Mouse (Mus musculus) urinary bladder, postnatal 4 days (tissue): ENCODE data around the gene Gm43552.
A peak's percentile ranks its signal among the peaks of the same experiment; 100 is the strongest.
"Not testable (repeated sequence)": the region's sequence is repeated elsewhere in the genome, so short reads cannot be mapped to it uniquely, and the experiment has no call there.

ENCODE experiments used
- DNase-seq, 2 experiments: peaks; one replicate each; pipeline ENCODE4 v3.0.0; 2021 to 2022; ENCODE audit warnings: low spot score in 2 of 2

The Gm43552 gene

DNA sequence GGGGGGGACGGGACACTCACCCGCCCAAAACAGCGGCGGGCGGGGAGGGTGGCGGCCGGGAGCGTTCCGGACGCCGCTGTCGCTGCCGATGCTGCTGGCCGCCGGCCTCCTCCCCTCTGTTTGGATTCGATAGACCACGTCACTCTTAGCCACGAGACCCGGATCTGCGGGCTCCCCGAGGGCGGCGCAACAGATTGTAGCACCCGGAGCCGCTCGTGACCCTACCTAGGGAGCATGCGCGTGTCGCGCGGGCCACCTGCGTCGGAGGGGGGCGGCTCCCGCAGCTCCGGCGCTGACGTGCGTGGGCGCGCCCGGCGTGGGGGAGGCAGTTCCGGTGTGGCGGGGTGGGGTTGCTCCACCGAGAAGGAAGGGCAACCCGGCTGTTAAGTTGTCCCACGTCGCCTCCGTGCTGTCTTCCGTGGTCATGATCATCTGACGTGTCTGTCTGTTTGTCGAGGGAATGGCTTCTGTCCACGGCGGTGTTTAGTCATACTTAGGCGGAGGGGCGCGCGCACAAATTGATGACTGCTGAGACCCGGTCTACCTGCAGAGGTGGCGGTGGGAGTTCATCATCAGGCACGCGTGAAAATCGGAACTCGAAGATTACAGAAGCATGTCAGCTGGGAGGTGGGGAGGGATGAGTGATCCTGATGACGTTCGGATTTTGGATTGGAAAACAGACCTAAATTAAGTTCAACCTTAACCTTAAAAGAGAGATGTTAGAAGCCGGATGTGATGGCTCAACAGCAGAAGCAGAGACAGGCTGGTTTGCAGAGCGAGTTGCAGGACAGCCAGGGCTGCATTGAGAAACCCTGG is at the start of gene Gm43552:
Gene Gm43552 (minus strand): TSS at position 118 of the 816 bp plus-strand sequence.
- DNase-seq, result peak; percentile 92 to 96

DNA sequence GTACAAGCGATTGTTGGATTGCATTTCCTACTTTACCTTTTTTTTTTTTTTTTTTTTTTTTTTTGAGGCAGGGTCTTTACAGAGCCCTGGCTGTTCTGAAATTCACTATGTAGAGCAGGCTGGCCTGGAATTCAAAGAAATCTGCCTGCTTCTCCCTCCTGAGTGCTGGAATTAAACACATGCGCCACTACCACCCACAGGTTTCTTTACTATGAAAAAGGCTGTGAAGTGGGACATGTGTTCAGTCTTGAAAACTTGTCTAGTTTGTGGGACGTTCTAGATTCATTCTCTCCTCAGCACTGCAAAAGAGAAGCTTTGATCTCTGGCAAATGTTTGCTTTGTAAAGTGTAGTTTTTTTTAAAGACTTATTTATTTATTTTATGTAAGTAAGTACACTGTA is 49.3 kb upstream of the Gm43552 start:
- DNase-seq, result no peak

DNA sequence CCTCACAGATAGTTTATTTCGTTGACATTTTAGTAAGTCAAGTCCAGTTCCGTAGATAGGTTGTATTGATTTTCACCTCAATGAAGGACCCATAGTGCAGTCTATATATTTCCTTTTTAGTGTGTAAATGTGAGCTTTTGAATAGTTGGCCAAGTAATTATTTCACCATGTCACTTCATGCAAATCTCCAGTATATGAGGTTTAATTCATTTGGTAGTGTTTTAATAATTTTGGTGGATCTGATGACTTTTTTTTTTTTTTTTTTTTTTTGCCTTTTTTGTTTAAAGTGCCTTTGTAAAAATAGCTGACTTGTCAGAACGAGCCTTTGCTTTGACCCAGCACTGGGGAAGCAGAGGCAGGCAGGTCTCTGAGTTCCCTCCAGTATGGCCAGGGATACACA is 47.2 kb upstream of the Gm43552 start:
- DNase-seq, result no peak

DNA sequence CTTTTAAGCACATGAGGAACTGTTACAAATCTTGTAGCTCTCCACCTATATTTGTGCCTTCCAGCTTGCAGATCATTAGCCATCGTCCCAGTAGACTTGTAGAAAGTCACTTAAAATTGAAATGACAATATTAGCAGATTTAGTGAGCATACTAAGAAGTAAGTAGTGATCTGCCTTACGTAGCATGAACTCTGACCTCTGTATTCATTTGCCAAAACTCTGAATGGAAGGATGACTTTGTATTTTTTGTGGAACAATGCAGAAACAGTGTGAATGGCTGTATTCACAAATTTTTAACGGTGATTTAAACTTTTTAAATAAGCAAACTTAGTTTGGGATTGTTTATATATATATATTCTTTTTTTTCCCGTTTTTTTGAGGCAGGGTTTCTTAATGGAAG is 46.2 kb upstream of the Gm43552 start:
- no peak for DNase-seq

DNA sequence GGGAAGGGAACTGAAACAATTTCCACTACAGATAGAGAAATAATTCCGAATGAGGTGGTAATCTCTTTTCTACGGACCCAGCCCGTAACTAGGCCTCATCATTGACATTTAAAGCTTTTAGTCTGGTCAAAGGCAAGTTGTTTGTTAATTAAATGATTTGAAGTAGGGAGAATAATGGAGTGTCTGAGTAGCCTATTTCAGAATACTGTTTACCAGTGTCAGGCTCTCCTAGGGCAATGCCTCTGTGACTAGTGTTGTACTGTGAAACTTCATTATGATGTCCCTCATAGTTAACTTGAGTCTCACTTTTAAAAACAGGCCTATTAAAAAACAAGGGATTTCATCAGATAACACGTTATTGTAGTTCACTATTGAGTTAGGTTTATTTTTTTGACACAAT is 45.5 kb upstream of the Gm43552 start:
- DNase-seq, result no peak

DNA sequence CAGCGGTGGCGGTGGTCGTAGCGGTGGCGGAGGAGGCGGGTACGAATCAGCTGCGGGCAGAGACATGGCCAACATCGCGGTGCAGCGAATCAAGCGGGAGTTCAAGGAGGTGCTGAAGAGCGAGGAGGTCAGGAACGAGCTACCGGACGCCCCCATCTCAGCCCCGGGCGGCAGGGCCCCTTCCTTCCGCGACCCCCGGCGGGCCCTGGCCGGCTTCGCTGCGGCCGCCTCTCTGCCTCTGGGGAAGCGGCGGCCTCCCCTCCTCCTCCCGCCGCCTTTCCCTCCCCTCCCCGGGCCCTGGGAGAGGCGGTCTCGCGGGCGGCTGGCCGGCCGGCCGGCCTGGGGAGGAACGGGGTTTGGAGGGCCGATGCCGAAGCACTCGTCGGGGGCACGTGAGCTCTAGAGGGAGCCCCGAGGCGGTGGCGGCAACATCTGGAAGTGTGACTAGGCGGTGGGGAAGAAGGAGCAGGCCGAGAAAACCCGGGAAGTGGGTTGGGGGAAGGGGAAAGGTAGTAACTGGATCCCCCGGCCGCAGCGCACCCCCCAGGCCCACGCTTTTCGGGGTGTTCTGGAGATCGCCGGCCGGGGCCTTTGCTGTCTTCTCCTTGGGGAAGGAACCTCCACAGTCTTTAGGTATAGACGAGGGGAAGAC is 44.9 kb upstream of the Gm43552 start:
- DNase-seq, result peak; percentile 50 to 66

DNA sequence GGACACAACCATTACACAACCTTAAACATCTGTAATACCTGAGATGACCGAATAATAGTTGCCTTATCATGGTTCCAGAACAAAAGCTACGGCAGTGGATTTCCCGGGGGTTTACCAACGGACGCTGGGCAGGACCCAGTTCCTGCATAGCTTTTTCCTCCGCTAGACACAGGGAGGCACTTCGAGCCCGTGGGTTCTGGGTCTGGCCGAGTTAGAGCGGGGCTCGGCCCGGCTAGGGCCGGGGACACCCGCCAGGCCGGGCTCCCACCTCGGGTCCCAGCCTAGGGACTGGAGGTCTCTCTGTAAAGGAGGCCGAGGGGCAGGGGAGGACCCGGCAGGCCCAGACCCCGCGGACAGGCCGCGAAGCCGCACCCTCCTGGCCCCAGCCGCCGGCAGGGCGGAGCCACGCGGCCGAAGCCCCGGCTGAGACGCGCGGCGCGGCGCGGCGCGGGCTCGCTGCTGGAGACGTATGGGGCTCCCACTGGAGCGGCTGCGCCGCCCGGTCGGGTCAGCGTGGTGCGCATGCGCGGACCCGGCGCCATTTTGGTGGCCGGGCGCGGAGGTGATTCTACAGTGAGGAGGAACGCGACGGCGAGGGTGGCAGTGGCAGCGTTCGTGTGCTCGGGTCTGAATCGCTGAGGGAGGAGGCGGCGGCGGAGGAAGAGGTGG is 44.3 kb upstream of the Gm43552 start, which contains the start of the genes Smim14 and Ube2k:
Gene Smim14 (minus strand): TSS at position 434 of the 669 bp plus-strand sequence.
Gene Ube2k (plus strand): TSS at position 483 of the 669 bp plus-strand sequence.
- peak; percentile 93 to 94 for DNase-seq

DNA sequence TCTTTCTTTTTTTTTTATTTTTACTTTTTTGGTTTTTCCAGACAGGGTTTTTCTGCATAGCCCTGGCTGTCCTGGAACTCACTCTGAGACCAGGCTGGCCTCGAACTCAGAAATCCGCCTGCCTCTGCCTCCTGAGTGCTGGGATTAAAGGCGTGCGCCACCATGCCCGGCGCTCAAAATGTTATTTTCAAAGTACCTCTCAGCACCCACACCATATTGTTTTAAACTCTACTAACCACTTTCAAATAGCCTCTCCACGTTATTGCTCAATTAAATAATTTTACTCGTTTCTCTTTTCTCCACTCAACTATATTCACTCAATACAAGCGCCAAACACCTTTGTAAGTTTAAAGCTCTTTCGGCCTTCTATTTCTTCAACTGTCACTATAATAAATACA is 43.4 kb upstream of the Gm43552 start:
- DNase-seq, result not testable (repeated sequence)

DNA sequence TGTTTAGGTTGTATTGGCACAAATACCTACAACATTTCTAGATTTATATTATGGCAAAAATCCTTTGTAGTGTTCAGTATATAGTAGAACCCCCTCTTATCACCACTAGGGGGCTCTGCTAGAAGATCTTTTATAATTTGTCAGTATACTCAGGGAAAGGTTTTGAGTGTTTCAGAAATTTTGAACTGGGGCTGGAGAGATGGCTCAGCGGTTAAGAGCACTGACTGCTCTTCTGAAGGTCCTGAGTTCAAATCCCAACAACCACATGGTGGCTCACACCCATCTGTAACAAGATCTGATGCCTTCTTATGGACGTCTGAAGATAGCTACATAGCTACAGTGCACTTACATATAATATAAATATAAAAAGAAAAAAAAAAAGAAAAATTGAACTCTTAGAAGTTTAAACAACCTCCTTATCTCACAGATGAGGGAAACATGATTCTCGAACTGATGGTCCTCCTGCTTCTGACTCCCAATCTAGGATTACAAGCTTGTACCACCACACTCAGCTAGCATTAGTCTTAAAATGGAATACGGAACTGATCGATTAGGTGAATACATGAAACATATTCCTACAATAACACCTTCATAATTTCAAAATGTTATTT is 42.9 kb upstream of the Gm43552 start:
- DNase-seq, result no peak

DNA sequence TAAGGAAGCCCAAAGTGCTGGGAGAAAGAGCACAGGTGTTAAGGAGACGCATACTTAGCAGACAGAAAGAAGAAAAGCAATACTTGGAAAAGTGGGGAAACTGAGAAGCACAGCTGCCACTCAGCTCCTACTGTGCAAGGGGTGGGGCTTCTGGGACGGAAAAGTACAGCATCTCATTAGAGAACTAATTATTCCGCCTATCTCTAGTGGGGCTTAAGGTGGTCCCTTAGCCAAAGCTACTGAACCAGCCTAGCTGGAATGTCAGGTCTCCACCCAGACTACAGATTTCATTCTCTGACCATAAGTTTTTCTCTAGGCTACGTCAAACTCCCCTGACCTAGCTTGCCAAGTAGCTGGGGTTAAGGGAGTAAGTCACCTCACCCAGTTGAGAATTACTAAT is 41.9 kb upstream of the Gm43552 start:
- DNase-seq, result no peak

DNA sequence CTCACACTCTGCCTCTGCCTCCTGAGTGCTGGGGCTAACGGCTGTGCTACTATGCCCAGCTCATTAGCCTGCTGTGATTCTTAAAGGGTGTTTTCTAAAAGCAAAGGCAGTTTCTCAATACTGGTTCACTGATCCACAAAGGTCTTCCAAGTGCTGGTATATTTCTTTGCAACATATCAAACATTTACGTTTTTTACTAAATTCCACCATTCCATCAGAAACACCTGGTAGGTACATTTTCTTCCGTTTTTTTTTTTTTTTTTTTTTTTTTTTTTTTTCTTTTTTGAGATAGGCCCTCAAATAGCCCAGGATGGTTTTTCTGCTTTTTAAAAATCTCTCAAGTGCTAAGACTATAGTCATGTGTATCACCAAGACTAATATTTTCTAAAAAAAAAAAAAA is 38.6 kb upstream of the Gm43552 start:
- no peak for DNase-seq

DNA sequence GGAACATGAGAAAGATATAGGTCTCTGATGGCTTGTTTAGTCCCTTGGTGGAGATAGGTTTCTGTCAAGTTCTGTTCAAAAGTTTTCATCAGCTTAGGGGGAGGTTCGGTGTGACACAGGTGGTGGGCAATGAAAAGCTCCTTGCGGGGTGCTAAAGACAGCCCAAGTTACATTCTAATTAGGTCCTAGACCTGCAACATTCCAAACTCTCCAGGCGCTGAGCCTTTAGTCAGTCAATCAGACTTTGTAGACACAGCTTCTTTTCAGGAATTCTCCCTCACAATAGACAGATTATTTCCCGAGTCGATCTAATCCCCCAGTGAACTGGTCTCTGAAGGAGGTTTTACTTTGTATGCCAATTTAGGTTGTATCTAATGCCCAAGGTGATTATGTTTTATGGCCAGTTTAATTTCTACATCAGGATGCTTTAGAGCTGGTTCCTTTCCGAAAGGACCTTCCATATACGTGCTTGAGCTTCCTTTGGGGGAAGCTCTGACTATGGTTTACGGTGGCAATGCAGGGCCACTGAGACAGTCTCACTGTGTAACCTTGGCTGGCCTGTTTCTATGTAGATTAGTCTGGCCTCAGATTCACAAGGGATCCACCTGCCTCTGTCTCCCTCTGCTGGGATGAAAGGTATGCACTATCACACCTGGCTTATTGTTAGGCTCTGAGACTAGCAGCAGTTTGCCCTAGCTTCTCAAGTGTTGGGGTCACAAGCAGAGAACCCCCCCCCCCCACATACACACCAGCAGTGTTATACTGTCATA is 33.2 kb upstream of the Gm43552 start:
- DNase-seq, result no peak

DNA sequence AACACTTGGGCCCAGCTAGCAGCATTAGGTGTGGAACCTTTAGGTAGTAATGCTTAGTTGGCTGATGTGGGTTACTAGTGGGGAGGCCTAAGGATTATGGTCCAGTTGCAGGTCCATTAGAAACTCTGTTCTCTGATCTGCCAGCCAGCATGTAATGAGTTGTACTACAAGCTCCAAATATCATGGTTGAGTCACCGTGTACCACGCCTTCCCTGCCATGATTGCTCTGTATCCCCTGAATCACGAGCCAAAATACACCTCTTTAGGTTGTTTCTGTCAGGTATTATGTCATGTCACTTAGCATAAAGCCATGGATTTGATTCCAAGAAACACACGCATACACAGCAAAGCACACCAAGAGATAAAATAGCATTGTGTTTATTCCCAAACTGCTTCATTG is 32.2 kb upstream of the Gm43552 start:
- no peak for DNase-seq

DNA sequence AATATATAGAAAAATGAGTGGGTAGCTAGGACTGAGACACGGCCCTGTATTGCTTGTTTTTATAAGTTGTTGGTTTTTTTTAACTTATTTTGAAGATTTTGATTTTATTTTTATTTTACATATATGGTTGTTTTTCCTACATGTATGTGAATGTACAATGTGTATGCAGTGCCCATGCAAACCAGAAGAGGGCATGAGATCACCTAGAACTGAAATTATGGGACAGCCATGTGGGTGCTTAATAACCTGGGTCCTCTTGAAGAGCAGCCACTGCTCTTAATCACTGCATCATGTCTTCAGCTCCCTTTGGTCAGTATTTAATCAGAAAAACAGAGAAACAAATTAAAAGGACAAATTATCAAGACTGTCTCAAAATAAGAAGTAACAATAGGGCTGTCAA is 29.2 kb upstream of the Gm43552 start:
- DNase-seq, result no peak

DNA sequence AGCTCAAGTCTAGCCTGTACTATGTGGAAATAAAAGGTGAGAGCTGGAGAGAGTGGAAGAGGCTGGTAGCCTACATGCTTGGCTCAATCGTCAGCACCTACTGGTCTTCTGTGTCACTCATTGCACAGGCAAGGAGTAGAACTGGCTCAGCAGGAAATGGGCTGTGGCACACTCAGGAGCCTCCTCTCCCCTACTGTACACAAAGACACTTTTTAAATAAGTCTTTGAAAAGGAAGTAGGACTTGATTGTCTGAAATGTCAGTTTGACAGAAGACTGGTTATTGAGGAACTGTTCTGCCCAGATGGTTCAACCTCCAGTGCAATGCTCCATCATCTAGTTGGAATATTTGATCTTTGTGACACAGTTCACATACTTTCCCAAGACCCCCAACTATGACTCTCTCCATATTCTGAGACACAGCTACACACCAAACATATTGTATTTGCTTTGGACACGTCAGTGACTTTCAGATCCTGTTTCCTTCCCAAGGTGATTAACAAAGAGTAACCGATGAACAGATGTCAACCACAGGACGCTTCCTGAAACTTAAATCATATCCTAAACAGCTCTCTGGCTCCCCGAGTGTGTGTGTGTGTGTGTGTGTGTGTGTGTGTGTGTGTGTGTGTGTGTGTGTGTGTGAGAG is 22.1 kb upstream of the Gm43552 start:
- no peak for DNase-seq

DNA sequence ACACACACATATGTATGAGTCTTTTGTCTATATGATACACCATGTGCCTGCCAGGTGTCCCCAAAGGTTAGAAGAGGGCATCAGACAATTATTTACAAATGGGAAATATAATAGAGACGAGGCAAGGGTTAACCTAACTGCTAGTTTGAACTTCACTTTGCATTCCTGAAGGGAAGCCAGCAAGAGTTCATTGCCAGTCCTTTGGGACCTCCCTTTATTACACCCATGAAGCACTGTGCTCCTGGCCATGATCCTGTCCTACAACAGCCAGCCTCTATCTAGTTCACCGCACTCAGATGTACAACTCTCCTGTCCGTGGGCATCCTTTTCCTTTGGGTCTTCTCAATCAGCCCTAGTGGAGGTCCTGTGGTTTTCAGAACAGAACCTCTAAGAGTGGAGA is 20.9 kb upstream of the Gm43552 start:
- DNase-seq, result no peak

DNA sequence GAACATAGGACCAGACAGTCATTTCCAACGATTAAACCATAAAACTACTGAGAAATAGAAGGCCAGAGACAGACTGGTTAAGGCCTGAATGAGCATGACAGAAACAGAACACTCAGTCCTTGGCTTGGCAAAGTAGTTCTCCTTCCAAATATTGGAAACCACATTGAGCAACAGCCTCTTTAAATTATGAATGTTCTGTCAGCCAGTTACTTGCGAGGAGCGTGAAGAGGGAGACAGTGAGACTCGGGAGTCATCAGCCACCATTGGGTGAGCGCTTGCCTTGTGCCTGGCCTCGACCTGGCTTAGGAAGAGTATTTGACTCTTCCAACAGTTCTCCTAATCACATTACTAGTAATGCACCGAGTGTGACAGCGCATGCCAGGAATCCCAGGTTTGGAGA is 15.8 kb upstream of the Gm43552 start:
- DNase-seq, result no peak

DNA sequence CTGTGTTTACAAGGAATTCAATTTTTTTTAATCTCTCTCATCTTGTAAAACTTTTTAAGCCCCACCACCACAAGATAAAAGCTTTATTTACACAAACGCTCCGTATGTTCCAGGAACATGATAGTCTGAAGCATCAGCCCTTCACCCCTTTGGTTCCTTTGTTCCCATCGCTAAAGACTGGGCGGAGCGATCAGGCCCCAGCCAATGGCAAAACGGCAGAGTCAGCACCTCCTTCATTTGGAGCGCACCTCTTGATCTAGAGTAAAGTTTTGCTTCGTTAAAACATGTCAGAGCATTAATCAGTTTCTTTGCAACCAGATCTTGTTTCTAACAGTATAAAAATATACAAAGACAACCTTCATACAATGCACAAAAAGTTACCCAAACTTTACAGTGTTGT is 13.2 kb upstream of the Gm43552 start:
- DNase-seq, result no peak

DNA sequence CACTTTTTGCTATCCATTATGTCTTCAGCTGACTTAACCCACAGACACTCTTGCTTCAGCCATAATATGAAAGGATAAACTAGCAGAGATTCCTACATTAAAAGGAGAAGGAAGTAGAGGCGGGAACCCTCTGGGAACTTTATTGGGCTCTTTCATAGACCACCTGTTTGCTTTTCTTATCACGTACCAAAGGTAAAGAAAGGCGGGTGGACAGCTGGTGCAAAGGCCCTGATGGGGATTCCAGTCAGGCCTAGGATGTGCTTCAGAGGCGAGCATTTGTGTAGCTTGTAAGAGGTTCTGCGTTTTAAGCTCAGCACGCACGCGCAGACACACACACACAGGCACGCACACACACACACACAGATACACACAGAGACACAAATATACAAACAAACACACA is 8.8 kb upstream of the Gm43552 start:
- DNase-seq, result no peak

DNA sequence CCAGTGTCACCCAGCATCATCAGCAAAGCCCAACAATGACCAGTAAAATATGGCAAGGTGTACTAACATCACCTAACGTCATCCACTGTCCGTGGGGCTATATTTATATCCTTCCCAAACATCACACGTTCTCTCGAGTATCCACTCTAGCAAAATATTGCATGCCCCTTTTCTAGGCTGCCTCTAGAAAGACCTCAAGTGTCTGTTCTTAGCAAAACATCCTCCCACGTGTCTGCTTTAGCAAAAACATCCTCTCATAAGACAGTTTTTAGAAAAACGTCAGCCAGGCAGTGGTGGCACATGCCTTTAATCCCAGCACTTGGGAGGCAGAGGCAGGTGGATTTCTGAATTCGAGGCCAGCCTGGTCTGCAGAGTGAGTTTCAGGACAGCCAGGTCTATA is 7.6 kb upstream of the Gm43552 start:
- DNase-seq, result no peak
